Mouse (Mus musculus): ENCODE data around the gene Yipf2. TPM values are rescaled to one million over a fixed set of nuclear protein-coding genes. Genes with fewer than 3 reads are reported as not detected.

The Yipf2 gene
- total and polyA plus RNA-seq, 2 experiments, result 24.6 to 43.9 TPM

DNA sequence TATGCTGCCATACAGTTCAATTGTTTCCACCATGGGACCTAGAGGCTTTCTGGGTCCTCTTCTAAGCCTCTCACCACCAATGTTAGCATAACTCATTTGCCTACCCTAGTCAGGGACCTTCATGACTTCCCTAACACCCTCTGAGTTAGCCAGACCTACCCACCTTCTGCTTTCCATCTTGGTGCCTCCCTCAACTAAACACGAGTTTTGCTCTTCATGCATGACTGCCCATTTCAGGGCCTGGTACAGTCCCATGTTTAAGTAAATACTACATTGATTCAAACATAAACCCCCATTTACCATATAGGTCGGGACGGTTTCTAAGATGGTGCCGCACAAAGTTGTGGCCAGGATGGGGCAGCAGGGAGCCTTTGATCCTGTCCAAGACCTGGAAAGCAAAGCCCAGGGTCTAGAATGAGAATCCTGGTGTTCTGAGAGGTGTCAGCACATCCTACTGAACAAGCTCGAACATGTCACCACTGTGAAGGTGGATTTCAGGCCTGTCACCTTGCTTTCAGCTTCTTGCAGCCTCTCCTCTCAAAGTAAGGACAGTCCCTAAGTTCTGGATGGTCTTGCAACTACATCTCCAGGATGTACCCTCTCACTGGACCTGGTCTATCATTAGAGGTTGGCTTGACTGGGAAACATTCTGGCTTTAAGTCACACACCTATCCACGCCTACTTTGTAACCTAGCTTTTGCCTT is 1.3 kb downstream of the Yipf2 start:
- no peak for DNase-seq (ENCODE audit: extremely low read depth, low read depth, low spot score)
- peaks cover 15% of the 10 kb centered on the region for H3K4me1 ChIP-seq (ENCODE audit: control insufficient read depth, insufficient read depth, low read length)
- no peak overlapping the region for H3K27ac ChIP-seq (replicated peaks; ENCODE audit: insufficient read depth, low read depth, low read length)
- H3K9ac ChIP-seq (ENCODE audit: low read depth, low read length), result no peak overlapping the region
- no peaks in the 10 kb centered on the region for H3K27me3 ChIP-seq (ENCODE audit: control insufficient read depth, insufficient read depth, low read length)
- peaks cover 8% of the 10 kb centered on the region; the same call in 1 of the 2 replicates for H3K79me2 ChIP-seq (ENCODE audit: control insufficient read depth, insufficient read depth, low read length)
- H3K36me3 ChIP-seq (ENCODE audit: control insufficient read depth, insufficient read depth, low read length), result peaks cover 14% of the 10 kb centered on the region; the same call in 1 of the 2 replicates
- no peak overlapping the region for H3K4me3 ChIP-seq (ENCODE audit: insufficient read depth, low read depth, low read length)
- 81% methylated on average over 6 of the region's 6 CpGs for WGBS
- TF ChIP-seq CTCF (IDR thresholded peaks at IDR 0.05; ENCODE audit: low read depth, low read length) (no peak), POLR2A (IDR thresholded peaks at IDR 0.05; ENCODE audit: extremely low read depth, insufficient read depth, low read length) (no peak)

DNA sequence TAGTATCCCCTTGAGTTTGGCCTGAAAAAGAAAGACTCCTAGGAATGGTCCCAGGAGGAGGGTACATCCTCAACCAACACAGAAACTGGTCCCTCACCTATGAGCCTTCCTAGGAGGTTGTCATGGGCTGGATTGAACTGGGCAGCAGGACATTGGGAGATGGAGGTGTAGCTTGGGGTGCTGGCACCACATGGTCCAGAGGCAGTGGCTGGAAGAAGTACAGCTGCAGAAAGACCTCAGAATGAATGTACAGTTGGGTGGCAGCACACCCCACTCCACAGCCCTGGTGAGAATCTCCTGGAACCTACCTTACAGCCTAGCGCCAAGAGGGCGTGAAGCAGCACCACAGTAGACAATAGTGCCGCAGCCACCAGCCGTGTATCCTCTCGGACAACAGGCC is 3.1 kb downstream of the Yipf2 start:
- no peak for DNase-seq (ENCODE audit: extremely low read depth, low read depth, low spot score)
- TF ChIP-seq CTCF (IDR thresholded peaks at IDR 0.05; ENCODE audit: low read depth, low read length), result no peak
- TF ChIP-seq POLR2A (IDR thresholded peaks at IDR 0.05; ENCODE audit: extremely low read depth, insufficient read depth, low read length), result no peak
- no peaks in the 10 kb centered on the region for H3K27me3 ChIP-seq (ENCODE audit: control insufficient read depth, insufficient read depth, low read length)
- no peak overlapping the region for H3K9ac ChIP-seq (ENCODE audit: low read depth, low read length)
- H3K36me3 ChIP-seq (ENCODE audit: control insufficient read depth, insufficient read depth, low read length), result peaks cover 11% of the 10 kb centered on the region; the same call in 1 of the 2 replicates
- no peak overlapping the region for H3K4me3 ChIP-seq (ENCODE audit: insufficient read depth, low read depth, low read length)
- H3K79me2 ChIP-seq (ENCODE audit: control insufficient read depth, insufficient read depth, low read length), result peaks cover 8% of the 10 kb centered on the region; the same call in 1 of the 2 replicates
- 94% methylated on average over 5 of the region's 5 CpGs for WGBS
- H3K4me1 ChIP-seq (ENCODE audit: control insufficient read depth, insufficient read depth, low read length), result peaks cover 15% of the 10 kb centered on the region
- H3K27ac ChIP-seq (replicated peaks; ENCODE audit: insufficient read depth, low read depth, low read length), result no peak overlapping the region

DNA sequence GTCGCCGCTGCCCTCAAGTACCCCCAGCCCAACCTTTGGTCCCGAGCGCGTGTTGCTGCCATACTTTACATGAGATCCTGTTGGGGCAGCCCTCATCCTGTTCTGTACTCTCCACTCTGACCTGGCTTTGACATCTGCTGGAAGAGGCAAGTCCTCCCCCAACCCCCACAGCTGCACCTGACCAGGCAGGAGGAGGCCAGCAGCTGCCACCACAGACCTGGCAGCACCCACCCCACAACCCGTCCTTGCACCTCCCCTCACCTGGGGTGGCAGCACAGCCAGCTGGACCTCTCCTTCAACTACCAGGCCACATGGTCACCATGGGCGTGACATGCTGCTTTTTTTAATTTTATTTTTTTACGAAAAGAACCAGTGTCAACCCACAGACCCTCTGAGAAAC is 4.3 kb downstream of the Yipf2 start:
- Histone ChIP-seq H3K4me1 (ENCODE audit: control insufficient read depth, insufficient read depth, low read length) (peaks cover 4% of the 10 kb centered on the region), H3K36me3 (ENCODE audit: control insufficient read depth, insufficient read depth, low read length) (peaks cover 15% of the 10 kb centered on the region; the same call in 1 of the 2 replicates), H3K4me3 (ENCODE audit: insufficient read depth, low read depth, low read length) (no peak overlapping the region), H3K27ac (replicated peaks; ENCODE audit: insufficient read depth, low read depth, low read length) (no peak overlapping the region), H3K79me2 (ENCODE audit: control insufficient read depth, insufficient read depth, low read length) (no peaks in the 10 kb centered on the region), H3K9ac (ENCODE audit: low read depth, low read length) (no peak overlapping the region), H3K27me3 (ENCODE audit: control insufficient read depth, insufficient read depth, low read length) (no peaks in the 10 kb centered on the region)
- no peak for DNase-seq (ENCODE audit: extremely low read depth, low read depth, low spot score)
- TF ChIP-seq POLR2A (IDR thresholded peaks at IDR 0.05; ENCODE audit: extremely low read depth, insufficient read depth, low read length) (no peak), CTCF (IDR thresholded peaks at IDR 0.05; ENCODE audit: low read depth, low read length) (no peak)
- WGBS, result 75% methylated on average over 8 of the region's 8 CpGs

DNA sequence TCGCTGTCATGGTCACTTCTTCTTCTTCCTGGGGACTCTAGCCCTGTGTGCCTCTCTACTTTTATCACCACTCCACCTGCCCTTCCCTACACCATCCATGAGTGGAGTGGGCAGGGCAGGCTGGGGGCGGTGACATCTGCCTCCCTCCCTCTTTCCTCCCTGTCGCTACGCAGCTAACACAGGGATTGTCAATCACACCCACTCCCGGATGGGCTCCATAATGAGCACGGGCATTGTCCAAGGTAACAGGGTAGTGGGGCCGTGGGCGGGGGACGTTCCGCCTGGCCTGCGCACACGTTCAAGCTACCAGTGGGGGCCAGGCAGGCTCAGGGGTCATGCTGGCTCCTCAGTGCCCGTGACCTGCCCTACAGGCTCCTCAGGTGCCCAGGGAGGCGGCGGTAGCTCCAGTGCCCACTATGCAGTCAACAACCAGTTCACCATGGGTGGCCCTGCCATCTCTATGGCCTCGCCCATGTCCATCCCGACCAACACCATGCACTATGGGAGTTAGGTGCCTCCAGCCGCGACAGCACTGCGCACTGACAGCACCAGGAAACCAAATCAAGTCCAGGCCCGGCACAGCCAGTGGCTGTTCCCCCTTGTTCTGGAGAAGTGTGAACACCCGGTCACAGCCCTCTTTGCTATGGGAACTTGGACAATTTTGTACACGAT is 4.8 kb downstream of the Yipf2 start:
- Histone ChIP-seq H3K4me3 (ENCODE audit: insufficient read depth, low read depth, low read length) (no peak overlapping the region), H3K27me3 (ENCODE audit: control insufficient read depth, insufficient read depth, low read length) (no peaks in the 10 kb centered on the region), H3K36me3 (ENCODE audit: control insufficient read depth, insufficient read depth, low read length) (peaks cover 15% of the 10 kb centered on the region; the same call in 1 of the 2 replicates), H3K4me1 (ENCODE audit: control insufficient read depth, insufficient read depth, low read length) (peaks cover 4% of the 10 kb centered on the region), H3K9ac (ENCODE audit: low read depth, low read length) (no peak overlapping the region), H3K27ac (replicated peaks; ENCODE audit: insufficient read depth, low read depth, low read length) (no peak overlapping the region), H3K79me2 (ENCODE audit: control insufficient read depth, insufficient read depth, low read length) (no peaks in the 10 kb centered on the region)
- 82% methylated on average over 23 of the region's 23 CpGs for WGBS
- no peak for DNase-seq (ENCODE audit: extremely low read depth, low read depth, low spot score)
- TF ChIP-seq POLR2A (IDR thresholded peaks at IDR 0.05; ENCODE audit: extremely low read depth, insufficient read depth, low read length), result no peak
- no peak for TF ChIP-seq CTCF (IDR thresholded peaks at IDR 0.05; ENCODE audit: low read depth, low read length)

DNA sequence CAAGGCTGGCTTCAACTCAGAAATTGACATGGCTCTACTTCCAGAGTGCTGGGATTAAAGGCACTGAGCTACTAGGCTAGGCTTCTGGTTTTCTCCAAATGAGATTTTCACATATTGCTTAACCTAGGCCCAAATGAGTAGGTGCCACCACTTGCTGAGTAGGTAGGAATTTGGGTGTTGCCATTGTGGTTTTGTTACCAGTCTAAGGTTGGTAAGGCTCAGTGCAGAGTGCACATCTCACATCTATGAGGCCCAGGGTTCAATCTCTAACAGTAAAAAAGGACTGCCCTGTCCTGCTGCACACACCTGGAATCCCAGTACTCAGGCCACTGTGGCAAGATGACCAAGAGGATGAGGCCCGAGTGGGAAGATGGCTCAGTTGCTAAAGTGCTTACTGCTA is 7.2 kb downstream of the Yipf2 start:
- TF ChIP-seq POLR2A (IDR thresholded peaks at IDR 0.05; ENCODE audit: extremely low read depth, insufficient read depth, low read length) (no peak), CTCF (IDR thresholded peaks at IDR 0.05; ENCODE audit: low read depth, low read length) (no peak)
- Histone ChIP-seq H3K4me1 (ENCODE audit: control insufficient read depth, insufficient read depth, low read length) (no peaks in the 10 kb centered on the region), H3K79me2 (ENCODE audit: control insufficient read depth, insufficient read depth, low read length) (no peaks in the 10 kb centered on the region), H3K4me3 (ENCODE audit: insufficient read depth, low read depth, low read length) (no peak overlapping the region), H3K27me3 (ENCODE audit: control insufficient read depth, insufficient read depth, low read length) (no peaks in the 10 kb centered on the region), H3K27ac (replicated peaks; ENCODE audit: insufficient read depth, low read depth, low read length) (no peak overlapping the region), H3K36me3 (ENCODE audit: control insufficient read depth, insufficient read depth, low read length) (peaks cover 17% of the 10 kb centered on the region; the same call in 1 of the 2 replicates), H3K9ac (ENCODE audit: low read depth, low read length) (no peak overlapping the region)
- DNase-seq (ENCODE audit: extremely low read depth, low read depth, low spot score), result no peak
- 90% methylated on average over 1 of the region's 1 CpGs for WGBS

DNA sequence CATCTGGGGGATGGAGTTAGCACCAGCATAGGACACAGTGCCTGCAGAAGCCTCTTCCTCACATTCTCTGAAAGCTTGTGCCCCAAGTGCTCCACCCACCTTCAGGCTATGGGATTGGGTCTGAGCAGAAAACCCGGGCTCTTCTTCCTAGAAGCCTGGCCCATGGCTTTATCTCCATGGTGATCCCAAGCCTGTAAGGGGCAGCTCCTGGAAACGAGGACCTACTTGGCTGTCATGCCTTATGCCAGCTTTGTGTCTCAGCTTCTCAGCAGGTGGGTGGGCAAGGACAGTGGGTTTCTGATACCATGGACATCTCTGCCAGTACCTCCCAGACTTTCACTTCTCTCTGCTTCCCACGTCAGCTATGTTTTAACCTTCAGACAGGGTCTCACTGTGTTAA is 14.4 kb downstream of the Yipf2 start:
- 86% methylated on average over 3 of the region's 3 CpGs for WGBS
- Histone ChIP-seq H3K9ac (ENCODE audit: low read depth, low read length) (no peak overlapping the region), H3K4me1 (ENCODE audit: control insufficient read depth, insufficient read depth, low read length) (no peaks in the 10 kb centered on the region), H3K4me3 (ENCODE audit: insufficient read depth, low read depth, low read length) (no peak overlapping the region), H3K27ac (replicated peaks; ENCODE audit: insufficient read depth, low read depth, low read length) (no peak overlapping the region), H3K79me2 (ENCODE audit: control insufficient read depth, insufficient read depth, low read length) (no peaks in the 10 kb centered on the region), H3K36me3 (ENCODE audit: control insufficient read depth, insufficient read depth, low read length) (peaks cover 12% of the 10 kb centered on the region; the same call in 1 of the 2 replicates), H3K27me3 (ENCODE audit: control insufficient read depth, insufficient read depth, low read length) (no peaks in the 10 kb centered on the region)
- DNase-seq (ENCODE audit: extremely low read depth, low read depth, low spot score), result no peak
- TF ChIP-seq CTCF (IDR thresholded peaks at IDR 0.05; ENCODE audit: low read depth, low read length), result no peak
- TF ChIP-seq POLR2A (IDR thresholded peaks at IDR 0.05; ENCODE audit: extremely low read depth, insufficient read depth, low read length), result no peak
